Mouse (Mus musculus) midbrain, embryonic 11.5 days (tissue): ENCODE measurements around the gene Birc7. TPM values are rescaled to one million over a fixed set of nuclear protein-coding genes. Genes with fewer than 3 reads are reported as not detected.
A peak's percentile ranks its signal among the peaks of the same experiment; 100 is the strongest.

ENCODE experiments used
- microRNA-seq: library from miRNA; unstranded; fragments of <30 nt; microRNA quantifications from one replicate; pipeline ENCODE4, GENCODE M21; 2017
- polyA plus RNA-seq: library from polyadenylated mRNA; unstranded; fragments of >200 nt; fragmentation: Nextera tagmentation; extraction: Ambion mirVana; gene quantifications from 2 replicates; pipeline ENCODE4 v1.2.1, GENCODE M21; 2014

Gene Birc7
- polyA plus RNA-seq, 1 experiment from 2014 or later, result 0.45 TPM

Small RNAs within 50 kb of the gene (microRNA-seq; reads per million reads assigned to microRNA genes)
- 12.7 reads per million, percentile 32 among the genes with 10 or more reads in this experiment for gene Mir124a-3

Other genes with a start within 250 kb of the Birc7 start
- gene Dido1, start 219.0 kb upstream of the Birc7 start, polyA plus RNA-seq, result 28.8 and 30.5 TPM in 2 replicates
- 63.3 and 63.4 TPM in 2 replicates for gene Gid8, start 218.9 kb upstream of the Birc7 start, polyA plus RNA-seq
- 0.19 TPM in 1 of 2 replicates, not detected in the other for gene Slc17a9, start 203.8 kb upstream of the Birc7 start, polyA plus RNA-seq
- gene Bhlhe23, start 152.1 kb upstream of the Birc7 start, polyA plus RNA-seq, result 22.2 and 23.5 TPM in 2 replicates
- gene Ythdf1, start 8.1 kb upstream of the Birc7 start, polyA plus RNA-seq, result 68.5 and 72.4 TPM in 2 replicates
- 63.2 and 63.6 TPM in 2 replicates for gene Nkain4, start 25.7 kb downstream of the Birc7 start, polyA plus RNA-seq
- gene Arfgap1, start 38.2 kb downstream of the Birc7 start, polyA plus RNA-seq, result 38.6 and 45.7 TPM in 2 replicates
- gene Col20a1, start 57.5 kb downstream of the Birc7 start, polyA plus RNA-seq, result 0.18 and 0.26 TPM in 2 replicates
- 41.2 and 44.2 TPM in 2 replicates for gene Chrna4, start 114.5 kb downstream of the Birc7 start, polyA plus RNA-seq
- gene Kcnq2, start 206.3 kb downstream of the Birc7 start, polyA plus RNA-seq, result 8.7 and 8.8 TPM in 2 replicates
- gene Eef1a2, start 228.0 kb downstream of the Birc7 start, polyA plus RNA-seq, result 0.87 and 0.94 TPM in 2 replicates